Mouse (Mus musculus) spleen, postnatal 36 days (tissue): ENCODE measurements around the gene Mrpl22.
"Not testable (repeated sequence)": the region's sequence is repeated elsewhere in the genome, so short reads cannot be mapped to it uniquely, and the experiment has no call there.

ENCODE experiments used
- DNase-seq, 2 experiments: peaks; one replicate each; pipeline ENCODE4 v3.0.0; 2022; ENCODE audit warnings: low spot score in 2 of 2, mixed read lengths in 1 of 2

Mrpl22 gene

GRCm38 (mm10) chr11:58179986-58180385 lies 8.5 kb downstream of the Mrpl22 start:
- DNase-seq: not testable (repeated sequence)

- DNase-seq: no peak
These were observed 9.3 kb downstream of the Mrpl22 start for GRCm38 (mm10) chr11:58180756-58181155.

GRCm38 (mm10) chr11:58183579-58183978 lies 12.1 kb downstream of the Mrpl22 start:
- DNase-seq: peak; percentile 37 to 56

GRCm38 (mm10) chr11:58189675-58190074 lies 18.2 kb downstream of the Mrpl22 start:
- DNase-seq: no peak

- no peak for DNase-seq
These were observed 21.9 kb downstream of the Mrpl22 start for GRCm38 (mm10) chr11:58193326-58193725.

GRCm38 (mm10) chr11:58193860-58194520 lies 22.5 kb downstream of the Mrpl22 start:
- DNase-seq: no peak

- no peak for DNase-seq
These were observed 27.2 kb downstream of the Mrpl22 start for GRCm38 (mm10) chr11:58198663-58199062.

GRCm38 (mm10) chr11:58199229-58200037 lies 28.0 kb downstream of the Mrpl22 start, which contains the start of the genes Igtp and Irgm2:
Gene Igtp (plus strand): TSS chr11:58199556.
Gene Irgm2 (plus strand): TSS chr11:58199618.
- DNase-seq: peak; percentile 90 to 94

- DNase-seq: no peak
These were observed 28.8 kb downstream of the Mrpl22 start for GRCm38 (mm10) chr11:58200226-58200625.

GRCm38 (mm10) chr11:58201052-58201451 lies 29.6 kb downstream of the Mrpl22 start:
- no peak for DNase-seq

GRCm38 (mm10) chr11:58210321-58210886 lies 38.9 kb downstream of the Mrpl22 start:
- no peak for DNase-seq

GRCm38 (mm10) chr11:58211062-58211681 lies 39.7 kb downstream of the Mrpl22 start:
- DNase-seq: no peak

- no peak for DNase-seq
These were observed 40.2 kb downstream of the Mrpl22 start for GRCm38 (mm10) chr11:58211682-58212067.

- DNase-seq: no peak
These were observed 42.3 kb downstream of the Mrpl22 start for GRCm38 (mm10) chr11:58213673-58214342.

GRCm38 (mm10) chr11:58214391-58215048 lies 43.1 kb downstream of the Mrpl22 start:
- peak; percentile 93 to 95 for DNase-seq

- DNase-seq: not testable (repeated sequence)
These were observed 43.6 kb downstream of the Mrpl22 start for GRCm38 (mm10) chr11:58215049-58215430.

GRCm38 (mm10) chr11:58215814-58216213 lies 44.4 kb downstream of the Mrpl22 start:
- DNase-seq: no peak

- no peak for DNase-seq
These were observed 45.4 kb downstream of the Mrpl22 start for GRCm38 (mm10) chr11:58216823-58217222.

GRCm38 (mm10) chr11:58223751-58224150 lies 52.3 kb downstream of the Mrpl22 start:
- no peak for DNase-seq

GRCm38 (mm10) chr11:58224313-58224712 lies 52.9 kb downstream of the Mrpl22 start:
- DNase-seq: peak; percentile 83 to 85

- not testable (repeated sequence) for DNase-seq
These were observed 53.4 kb downstream of the Mrpl22 start for GRCm38 (mm10) chr11:58224872-58225271.
